Mouse (Mus musculus): ENCODE results near the gene Pcnx4.

Pcnx4 gene

GRCm38 (mm10) chr12:72536021-72536597 lies at the start of gene Pcnx4:
TSS of gene Pcnx4 (plus strand) at chr12:72536383.
- DNase-seq (ENCODE audit: low spot score), result peak; percentile 99

- DNase-seq (ENCODE audit: low spot score), result no peak
Observed at GRCm38 (mm10) chr12:72487498-72487897, 48.7 kb upstream of the Pcnx4 start.

GRCm38 (mm10) chr12:72489995-72490394 lies 46.2 kb upstream of the Pcnx4 start:
- DNase-seq (ENCODE audit: low spot score), result no peak

GRCm38 (mm10) chr12:72491063-72491719 lies 45.0 kb upstream of the Pcnx4 start:
- no peak for DNase-seq (ENCODE audit: low spot score)

GRCm38 (mm10) chr12:72496866-72497600 lies 39.1 kb upstream of the Pcnx4 start:
- DNase-seq (ENCODE audit: low spot score), result no peak

GRCm38 (mm10) chr12:72509606-72510005 lies 26.6 kb upstream of the Pcnx4 start:
- DNase-seq (ENCODE audit: low spot score), result no peak

- no peak for DNase-seq (ENCODE audit: low spot score)
Observed at GRCm38 (mm10) chr12:72515446-72515845, 20.7 kb upstream of the Pcnx4 start.

GRCm38 (mm10) chr12:72518114-72518728 lies 18.0 kb upstream of the Pcnx4 start:
- DNase-seq (ENCODE audit: low spot score), result no peak

- DNase-seq (ENCODE audit: low spot score), result no peak
Observed at GRCm38 (mm10) chr12:72519352-72519751, 16.8 kb upstream of the Pcnx4 start.

- DNase-seq (ENCODE audit: low spot score), result no peak
Observed at GRCm38 (mm10) chr12:72519855-72520254, 16.3 kb upstream of the Pcnx4 start.

- peak; percentile 36 for DNase-seq (ENCODE audit: low spot score)
Observed at GRCm38 (mm10) chr12:72520645-72521044, 15.5 kb upstream of the Pcnx4 start.

- no peak for DNase-seq (ENCODE audit: low spot score)
Observed at GRCm38 (mm10) chr12:72525588-72525987, 10.6 kb upstream of the Pcnx4 start.

- DNase-seq (ENCODE audit: low spot score), result no peak
Observed at GRCm38 (mm10) chr12:72532303-72532702, 3.9 kb upstream of the Pcnx4 start.

- DNase-seq (ENCODE audit: low spot score), result no peak
Observed at GRCm38 (mm10) chr12:72533986-72534385, 2.2 kb upstream of the Pcnx4 start.

GRCm38 (mm10) chr12:72535599-72535998 lies 584 bp upstream of the Pcnx4 start:
- DNase-seq (ENCODE audit: low spot score), result no peak

- DNase-seq (ENCODE audit: low spot score), result no peak
Observed at GRCm38 (mm10) chr12:72538571-72538970, 2.4 kb downstream of the Pcnx4 start.

- no peak for DNase-seq (ENCODE audit: low spot score)
Observed at GRCm38 (mm10) chr12:72554347-72554746, 18.2 kb downstream of the Pcnx4 start.

GRCm38 (mm10) chr12:72564281-72564795 lies 28.2 kb downstream of the Pcnx4 start:
- no peak for DNase-seq (ENCODE audit: low spot score)

- no peak for DNase-seq (ENCODE audit: low spot score)
Observed at GRCm38 (mm10) chr12:72582021-72582420, 45.8 kb downstream of the Pcnx4 start.

- DNase-seq (ENCODE audit: low spot score), result no peak
Observed at GRCm38 (mm10) chr12:72583099-72583498, 46.9 kb downstream of the Pcnx4 start.

- DNase-seq (ENCODE audit: low spot score), result no peak
Observed at GRCm38 (mm10) chr12:72585339-72585738, 49.2 kb downstream of the Pcnx4 start.

- no peak for DNase-seq (ENCODE audit: low spot score)
Observed at GRCm38 (mm10) chr12:72592991-72593390, 56.8 kb downstream of the Pcnx4 start.

- no peak for DNase-seq (ENCODE audit: low spot score)
Observed at GRCm38 (mm10) chr12:72594001-72594400, 57.8 kb downstream of the Pcnx4 start.

Data from yolk sac, embryonic 10.5 days (tissue).